Mouse (Mus musculus): ENCODE measurements around the gene Hspa4l. TPM values are rescaled to one million over a fixed set of nuclear protein-coding genes. Genes with fewer than 3 reads are reported as not detected.
"Not testable (repeated sequence)": the region's sequence is repeated elsewhere in the genome, so short reads cannot be mapped to it uniquely, and the experiment has no call there.

Hspa4l gene
- total and polyA plus RNA-seq, 2 experiments from 2014 or later, result 28.5 to 31.0 TPM

GRCm38 (mm10) chr3:40813275-40813674 lies 69.0 kb downstream of the Hspa4l start:
- WGBS, result 81% methylated on average over 2 of the region's 2 CpGs
- no peaks in the 10 kb centered on the region for H3K27me3 ChIP-seq (ENCODE audit: insufficient read depth, low read length)
- H3K36me3 ChIP-seq (ENCODE audit: insufficient read depth), result peaks cover 23% of the 10 kb centered on the region
- H3K4me2 ChIP-seq (ENCODE audit: low read depth), result no peak overlapping the region
- ATAC-seq, result no peak
- no peaks in the 10 kb centered on the region for H3K4me1 ChIP-seq (ENCODE audit: insufficient read depth)
- no peaks in the 10 kb centered on the region for H3K9me3 ChIP-seq (ENCODE audit: low read length)
- no peak overlapping the region for H3K9ac ChIP-seq
- DNase-seq, result no peak
- no peak overlapping the region for H3K27ac ChIP-seq (ENCODE audit: low read depth, low read length)
- H3K4me3 ChIP-seq (ENCODE audit: low read depth, low read length), result no peak overlapping the region
- TF ChIP-seq CTCF (IDR thresholded peaks at IDR 0.05; ENCODE audit: low read depth), result no peak

- H3K27me3 ChIP-seq (ENCODE audit: insufficient read depth, low read length); H3K4me1 ChIP-seq (ENCODE audit: insufficient read depth); H3K36me3 ChIP-seq (ENCODE audit: insufficient read depth); H3K9me3 ChIP-seq (ENCODE audit: low read length); H3K27ac ChIP-seq (ENCODE audit: low read depth, low read length); ATAC-seq: not testable (repeated sequence)
- 55% methylated on average over 5 of the region's 6 CpGs for WGBS
- DNase-seq, result peak; percentile 10
- peak overlapping the region; percentile 54 for H3K4me2 ChIP-seq (ENCODE audit: low read depth)
- peak overlapping the region; percentile 47 for H3K4me3 ChIP-seq (ENCODE audit: low read depth, low read length)
- peak overlapping the region; percentile 64 for H3K9ac ChIP-seq
These were observed 101.2 kb downstream of the Hspa4l start for GRCm38 (mm10) chr3:40845521-40845920.

Other genes with a start within 250 kb of the Hspa4l start
- gene Intu, start 213.2 kb upstream of the Hspa4l start, total RNA-seq (2014; rRNA removed), result 5.8 and 10.5 TPM in 2 replicates
- gene Intu, start 213.2 kb upstream of the Hspa4l start, polyA plus RNA-seq (2015; fragmentation: Nextera tagmentation; extraction: Ambion mirVana), result 3.2 and 3.3 TPM in 2 replicates
- gene Slc25a31, start 35.6 kb upstream of the Hspa4l start, total RNA-seq (2014; rRNA removed), result 0.05 and 0.08 TPM in 2 replicates
- gene Slc25a31, start 35.6 kb upstream of the Hspa4l start, polyA plus RNA-seq (2015; fragmentation: Nextera tagmentation; extraction: Ambion mirVana), result 0.13 and 0.16 TPM in 2 replicates
- 11.9 and 12.9 TPM in 2 replicates for gene Plk4, start 55.5 kb downstream of the Hspa4l start, total RNA-seq (2014; rRNA removed)
- 7.0 and 8.9 TPM in 2 replicates for gene Plk4, start 55.5 kb downstream of the Hspa4l start, polyA plus RNA-seq (2015; fragmentation: Nextera tagmentation; extraction: Ambion mirVana)
- gene Mfsd8, start 102.4 kb downstream of the Hspa4l start, total RNA-seq (2014; rRNA removed), result 19.6 and 21.6 TPM in 2 replicates
- 14.0 TPM in 2 replicates for gene Mfsd8, start 102.4 kb downstream of the Hspa4l start, polyA plus RNA-seq (2015; fragmentation: Nextera tagmentation; extraction: Ambion mirVana)
- gene Abhd18, start 102.5 kb downstream of the Hspa4l start, total RNA-seq (2014; rRNA removed), result 11.0 and 11.5 TPM in 2 replicates
- 2.2 and 4.4 TPM in 2 replicates for gene Abhd18, start 102.5 kb downstream of the Hspa4l start, polyA plus RNA-seq (2015; fragmentation: Nextera tagmentation; extraction: Ambion mirVana)
- gene 1700034I23Rik, start 158.0 kb downstream of the Hspa4l start, total RNA-seq (2014; rRNA removed), result 0.52 TPM in 1 of 2 replicates, not detected in the other
- 0.10 and 0.17 TPM in 2 replicates for gene 1700034I23Rik, start 158.0 kb downstream of the Hspa4l start, polyA plus RNA-seq (2015; fragmentation: Nextera tagmentation; extraction: Ambion mirVana)
- gene Larp1b, start 205.3 kb downstream of the Hspa4l start, total RNA-seq (2014; rRNA removed), result 11.0 and 11.5 TPM in 2 replicates
- 2.0 and 2.9 TPM in 2 replicates for gene Larp1b, start 205.3 kb downstream of the Hspa4l start, polyA plus RNA-seq (2015; fragmentation: Nextera tagmentation; extraction: Ambion mirVana)

All from forebrain, postnatal 0 days (tissue).